Mouse (Mus musculus) heart, postnatal 4 days (tissue): Measurements from ENCODE around the gene Zeb2. TPM values are rescaled to one million over a fixed set of nuclear protein-coding genes. Genes with fewer than 3 reads are reported as not detected.

Experiments
- microRNA-seq, 2 experiments: library from miRNA; unstranded; fragments of <30 nt; microRNA quantifications; one replicate each; pipeline ENCODE4 v1.2.0; 2021 to 2022
- total RNA-seq, 2 experiments: library from RNA; stranded (reverse); gene quantifications; 2 replicates each; pipeline ENCODE4 v1.2.3; 2021

The Zeb2 gene
- total RNA-seq, 2 experiments from 2014 or later, result 59.7 to 66.5 TPM

Small RNA genes lying within 50 kb of the gene (microRNA-seq; reads per million reads assigned to microRNA genes)
- gene Mir5129, result 0.82 to 1.0 reads per million in 2 experiments

Other genes with a start within 250 kb of the Zeb2 start
- 10 to 100 TPM; 33.5 to 38.5 TPM for gene Gtdc1, start 189.7 kb downstream of the Zeb2 start, total RNA-seq